Mouse (Mus musculus) MEL (cell line): Measurements from ENCODE around the gene Snrnp35. TPM values are rescaled to one million over a fixed set of nuclear protein-coding genes. Genes with fewer than 3 reads are reported as not detected.

Experiments used
- DNase-seq: peaks from one replicate; pipeline ENCODE4 v3.0.0; 2011; ENCODE audit warnings: low read depth, low spot score
- H3K27ac ChIP-seq: 2 replicates; pipeline ENCODE4 v1.5.1; 2012; ENCODE audit warnings: low read depth, mild to moderate bottlenecking, control low read depth, low read length, moderate library complexity; ENCODE audit not compliant: control insufficient read depth
- H3K27me3 ChIP-seq, 2 experiments: fragments of 150-350 bp in 1 of 2; sonication (generic) in 1 of 2; 2 replicates each; pipeline ENCODE4 v1.6.1; 2012; ENCODE audit warnings: low read length in 2 of 2, mild to moderate bottlenecking in 2 of 2, improper control_type of control experiment in 1 of 2, moderate library complexity in 1 of 2; ENCODE audit not compliant: insufficient read depth in 2 of 2, control insufficient read depth in 1 of 2
- H3K36me3 ChIP-seq, 2 experiments: 2 replicates each; pipeline ENCODE4 v1.6.1; 2012 to 2014; ENCODE audit warnings: low read length in 2 of 2, improper control_type of control experiment in 1 of 2, inconsistent platforms in 1 of 2, mild to moderate bottlenecking in 1 of 2; ENCODE audit not compliant: insufficient read depth in 2 of 2, control insufficient read depth in 1 of 2
- H3K4me1 ChIP-seq, 2 experiments: fragments of 150-350 bp in 1 of 2; sonication (generic) in 1 of 2; 2 replicates each; pipeline ENCODE4 v1.6.1; 2012; ENCODE audit warnings: low read length in 2 of 2, improper control_type of control experiment in 1 of 2, mild to moderate bottlenecking in 1 of 2; ENCODE audit not compliant: insufficient read depth in 2 of 2, control insufficient read depth in 1 of 2
- H3K4me3 ChIP-seq, 2 experiments: fragments of 150-350 bp in 1 of 2; sonication (generic) in 1 of 2; 2 replicates each; pipeline ENCODE4 v1.5.1; 2012; ENCODE audit warnings: low read depth in 2 of 2, low read length in 2 of 2, mild to moderate bottlenecking in 2 of 2, moderate library complexity in 2 of 2, control low read depth in 1 of 2, improper control_type of control experiment in 1 of 2; ENCODE audit not compliant: control insufficient read depth in 1 of 2, insufficient read depth in 1 of 2
- H3K79me2 ChIP-seq: 2 replicates; pipeline ENCODE4 v1.6.1; 2012; ENCODE audit warnings: mild to moderate bottlenecking, low read length, moderate library complexity; ENCODE audit not compliant: control insufficient read depth, poor library complexity, insufficient read depth
- H3K9ac ChIP-seq: 2 replicates; pipeline ENCODE4 v1.6.1; 2012; ENCODE audit warnings: low read depth, mild to moderate bottlenecking, control low read depth, low read length, moderate library complexity; ENCODE audit not compliant: control insufficient read depth, poor library complexity, severe bottlenecking
- H3K9me3 ChIP-seq: fragments of 150-350 bp; sonication (generic); replicated peaks from 2 replicates; pipeline ENCODE4 v1.6.1; 2012; ENCODE audit warnings: mild to moderate bottlenecking, low read length, improper control_type of control experiment, moderate library complexity; ENCODE audit not compliant: insufficient read depth
- E2F4 ChIP-seq: IDR thresholded peaks from 2 replicates; pipeline ENCODE4 v1.6.1; 2011; ENCODE audit warnings: low read depth, low read length, improper control_type of control experiment, borderline replicate concordance
- ELF1 ChIP-seq: IDR thresholded peaks from 2 replicates; pipeline ENCODE4 v1.6.1; 2014; ENCODE audit warnings: low read depth, mild to moderate bottlenecking, inconsistent platforms, low read length, improper control_type of control experiment, moderate library complexity
- EP300 ChIP-seq, 2 experiments: IDR thresholded peaks; 2 replicates each; pipeline ENCODE4 v1.6.1; 2011; ENCODE audit warnings: improper control_type of control experiment in 2 of 2, low read length in 2 of 2, low read depth in 1 of 2, mild to moderate bottlenecking in 1 of 2
- GABPA ChIP-seq: IDR thresholded peaks from 2 replicates; pipeline ENCODE4 v1.6.1; 2012; ENCODE audit warnings: low read depth, mild to moderate bottlenecking, inconsistent platforms, low read length, improper control_type of control experiment, moderate library complexity
- MAX ChIP-seq: IDR thresholded peaks from 2 replicates; pipeline ENCODE4 v1.6.1; 2011; ENCODE audit warnings: low read length, improper control_type of control experiment
- MXI1 ChIP-seq: IDR thresholded peaks from 2 replicates; pipeline ENCODE4 v1.6.1; 2011; ENCODE audit warnings: mild to moderate bottlenecking, low read depth, low read length, improper control_type of control experiment
- MYC ChIP-seq: IDR thresholded peaks from 2 replicates; pipeline ENCODE4 v1.6.1; 2011; ENCODE audit warnings: low read depth, mild to moderate bottlenecking, low read length, improper control_type of control experiment, moderate library complexity
- NELFE ChIP-seq: IDR thresholded peaks from 2 replicates; pipeline ENCODE4 v1.6.1; 2011; ENCODE audit warnings: low read depth, low read length, improper control_type of control experiment
- NRF1 ChIP-seq: IDR thresholded peaks from 2 replicates; pipeline ENCODE4 v1.6.1; 2014; ENCODE audit warnings: low read depth, mild to moderate bottlenecking, inconsistent platforms, low read length, improper control_type of control experiment, moderate library complexity; ENCODE audit not compliant: poor library complexity, insufficient read depth, severe bottlenecking
- POLR2AphosphoS2 ChIP-seq: IDR thresholded peaks from 2 replicates; pipeline ENCODE4 v1.6.1; 2011; ENCODE audit warnings: low read length, improper control_type of control experiment
- SIN3A ChIP-seq: IDR thresholded peaks from 2 replicates; pipeline ENCODE4 v1.6.1; 2012; ENCODE audit warnings: low read length, improper control_type of control experiment, inconsistent platforms
- TAL1 ChIP-seq: IDR thresholded peaks from 2 replicates; pipeline ENCODE4 v1.6.1; 2012; ENCODE audit warnings: mild to moderate bottlenecking, inconsistent platforms, low read length, moderate library complexity, mixed read lengths
- UBTF ChIP-seq: IDR thresholded peaks from 2 replicates; pipeline ENCODE4 v1.6.1; 2012; ENCODE audit warnings: low read depth, mild to moderate bottlenecking, inconsistent platforms, low read length, improper control_type of control experiment, moderate library complexity, borderline replicate concordance; ENCODE audit not compliant: insufficient read depth
- USF1 ChIP-seq: IDR thresholded peaks from 2 replicates; pipeline ENCODE4 v1.6.1; 2014; ENCODE audit warnings: low read depth, mild to moderate bottlenecking, inconsistent platforms, low read length, improper control_type of control experiment, moderate library complexity
- polyA plus RNA-seq, 2 experiments: library from polyadenylated mRNA; stranded (reverse) in 1 of 2; unstranded in 1 of 2; fragments of >175 nt in 1 of 2; fragments of >200 nt in 1 of 2; gene quantifications; 2 replicates each; pipeline versions ENCODE4 v1.2.1 to v1.2.4; 2012; ENCODE audit warnings: low replicate concordance in 2 of 2, low read depth in 1 of 2; ENCODE audit not compliant: insufficient read length in 2 of 2, insufficient read depth in 1 of 2, missing spikeins in 1 of 2
- total RNA-seq: library from RNA; depleted of rRNA; stranded (reverse); fragments of 300-350 nt; gene quantifications from 2 replicates; pipeline ENCODE4 v1.2.3, GENCODE M21; 2012

Gene Snrnp35
- total and polyA plus RNA-seq, 3 experiments = 11.7 to 18.3 TPM; not detected in 1

DNA sequence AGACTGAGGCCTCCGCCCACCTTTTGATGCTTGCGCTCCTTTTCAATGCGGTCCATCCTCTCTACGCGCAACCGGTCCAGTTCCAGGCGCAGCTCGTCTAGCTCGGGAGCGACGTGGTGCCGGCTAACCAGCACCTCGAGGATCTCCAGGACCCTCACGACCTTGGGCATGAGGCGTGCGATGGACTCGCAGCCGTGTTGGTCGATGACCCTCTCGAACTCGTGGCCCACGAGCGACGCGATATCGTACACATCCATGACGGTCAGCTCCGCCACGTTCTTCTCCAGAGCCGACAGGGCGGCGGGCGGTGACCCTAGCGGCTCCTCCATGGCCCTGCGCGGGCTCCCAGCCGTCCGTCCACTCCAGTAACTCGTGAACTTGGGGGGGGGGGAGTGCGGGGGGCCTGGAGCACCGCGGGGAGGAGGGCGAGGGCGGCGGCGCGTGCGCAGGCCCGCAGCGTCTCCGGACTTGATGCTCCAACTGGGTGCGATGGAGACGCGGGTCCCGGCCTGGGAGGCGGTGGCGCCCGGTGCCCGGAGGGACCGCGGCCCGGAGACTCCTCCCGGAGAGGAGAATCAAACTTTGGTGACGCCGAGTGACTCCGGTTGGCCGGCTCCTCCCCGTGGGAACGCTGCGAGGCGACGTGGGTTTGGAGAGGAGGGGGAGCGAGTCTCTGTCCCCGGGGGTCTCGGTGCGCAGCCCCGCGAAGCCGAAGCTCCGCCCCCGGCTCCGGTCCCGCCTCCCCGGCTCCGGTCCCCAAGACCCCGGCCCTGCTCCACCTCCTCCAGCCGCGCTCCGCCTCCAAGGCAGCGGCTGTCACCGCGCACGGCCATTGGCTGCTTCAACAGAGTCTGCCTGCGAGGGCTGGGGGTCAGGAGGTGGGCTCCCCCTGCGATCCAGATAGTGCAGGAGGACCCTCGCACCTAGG is 48.0 kb downstream of the Snrnp35 start, which contains the start of gene Rilpl1:
Gene Rilpl1 (minus strand): TSS at position 737 of the 928 bp plus-strand sequence.
- no peak within 1 kb of the TSS for H3K27ac ChIP-seq
- TF ChIP-seq MYC (no peak), POLR2AphosphoS2 (no peak), ELF1 (no peak), UBTF (0 out of 2 replicates have a peak, but pooled peaks have one; percentile 30), NRF1 (peak; percentile 64), E2F4 (no peak), SIN3A (peak; percentile 25; the same call in 1 of the 2 replicates), USF1 (no peak), TAL1 (no peak), GABPA (no peak), NELFE (peak; percentile 22; the same call in 1 of the 2 replicates), MXI1 (peak; percentile 52; the same call in 1 of the 2 replicates), EP300 (IDR thresholded peaks at IDR 0.05; ENCODE audit: low read depth in 1 of 2, low read length in 2 of 2) (no peak), MAX (peak; percentile 39; the same call in 1 of the 2 replicates)
- no peaks in the 10 kb centered on the region for H3K27me3 ChIP-seq
- H3K79me2 ChIP-seq = peaks cover 2% of the 10 kb centered on the region; the same call in 1 of the 2 replicates
- peaks cover 14 to 19% of the 10 kb centered on the region in 2 experiments for H3K4me1 ChIP-seq
- no peaks in the 10 kb centered on the region for H3K9me3 ChIP-seq
- H3K4me3 ChIP-seq = peak within 1 kb of the TSS; percentile 78 to 99
- peaks cover 0 to 8% of the 10 kb centered on the region in 2 experiments; a peak in 2 of 4 replicates for H3K36me3 ChIP-seq
- H3K9ac ChIP-seq = peak within 1 kb of the TSS; percentile 70
- DNase-seq = peak; percentile 78

DNA sequence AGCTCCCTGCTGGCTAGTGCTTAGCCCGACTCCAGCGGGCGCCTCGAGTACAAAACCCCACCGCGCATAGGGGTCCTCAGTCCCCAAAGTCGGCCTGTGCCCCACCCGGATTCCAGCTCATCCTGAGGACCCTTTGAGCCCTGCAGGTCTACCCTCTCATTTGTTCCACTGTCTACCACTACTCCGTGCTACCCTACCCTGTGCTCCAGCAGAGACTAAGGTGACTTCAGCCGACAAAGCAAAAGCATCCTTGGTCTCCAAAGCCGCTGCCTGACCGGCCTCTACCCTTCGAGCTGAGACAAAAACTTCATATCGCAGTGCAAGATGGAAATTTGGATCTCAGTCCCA is 48.6 kb downstream of the Snrnp35 start:
- no peaks in the 10 kb centered on the region for H3K27me3 ChIP-seq
- H3K27ac ChIP-seq = no peak overlapping the region
- no peaks in the 10 kb centered on the region for H3K9me3 ChIP-seq
- H3K4me3 ChIP-seq = peak overlapping the region; percentile 78 to 99
- H3K79me2 ChIP-seq = peaks cover 2% of the 10 kb centered on the region; the same call in 1 of the 2 replicates
- H3K36me3 ChIP-seq = peaks cover 0 to 8% of the 10 kb centered on the region in 2 experiments; a peak in 2 of 4 replicates
- H3K9ac ChIP-seq = peak overlapping the region; percentile 16
- TF ChIP-seq TAL1 = no peak
- H3K4me1 ChIP-seq = peaks cover 14 to 19% of the 10 kb centered on the region in 2 experiments
- no peak for DNase-seq
